Mouse (Mus musculus): Measurements from ENCODE around the gene Itpa. TPM values are rescaled to one million over a fixed set of nuclear protein-coding genes. Genes with fewer than 3 reads are reported as not detected.

Gene Itpa
- total RNA-seq, 1 experiment from 2014 or later, result 23.4 TPM

DNA sequence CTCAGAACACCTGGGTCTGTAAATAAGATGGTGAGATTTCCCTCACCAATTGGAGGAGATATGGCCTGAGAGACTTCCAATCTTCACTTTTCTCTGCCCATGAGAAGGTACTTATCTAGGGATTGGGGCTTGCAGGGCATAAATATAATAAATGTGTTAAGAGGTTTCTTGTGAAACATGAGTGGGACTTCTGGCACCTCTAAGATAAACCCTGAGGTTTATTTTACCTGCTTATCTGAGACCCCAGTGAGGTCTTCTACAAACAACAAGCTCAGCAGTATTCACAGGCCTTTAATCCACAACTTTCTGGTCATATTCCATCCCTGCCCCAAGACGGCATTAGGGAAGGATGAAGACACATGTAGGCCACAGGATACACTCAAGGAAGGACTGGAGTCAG is 13.7 kb upstream of the Itpa start:
- ATAC-seq (ENCODE audit: extremely low read depth, insufficient number of reproducible peaks, low FRiP score, poor library complexity, severe bottlenecking), result no peak

DNA sequence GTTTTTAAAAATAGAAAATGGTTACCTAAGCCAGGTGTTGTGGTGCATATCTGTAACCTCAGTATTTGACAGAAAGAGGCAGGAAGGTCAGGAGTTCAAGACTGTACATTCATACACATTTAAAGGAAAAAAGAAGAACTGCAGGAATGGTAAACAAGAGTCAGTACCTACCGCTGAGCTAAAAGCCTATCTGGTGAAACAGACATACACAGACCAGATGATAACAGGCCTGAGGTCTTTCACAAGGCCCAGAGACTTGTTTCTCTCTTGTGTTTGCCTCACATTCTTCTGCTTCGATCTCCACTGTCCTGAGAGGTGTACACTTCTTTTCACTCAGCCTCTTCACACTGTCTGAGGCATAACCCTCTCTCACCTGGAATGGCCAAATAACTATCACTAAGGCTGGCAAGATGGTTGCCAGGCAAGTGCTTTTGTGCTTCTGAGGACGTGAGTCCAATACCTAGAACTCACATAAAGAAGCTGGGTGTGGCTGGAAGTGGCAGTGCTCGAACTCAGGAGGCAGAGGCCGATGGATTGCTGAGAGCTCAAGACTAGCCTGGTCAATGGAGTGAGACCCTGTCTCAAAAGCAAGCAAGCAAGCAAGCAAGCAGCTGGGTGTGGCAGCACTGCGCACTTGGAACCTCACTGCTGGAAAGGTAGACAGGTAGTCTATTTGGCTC is 11.6 kb upstream of the Itpa start:
- ATAC-seq (ENCODE audit: extremely low read depth, insufficient number of reproducible peaks, low FRiP score, poor library complexity, severe bottlenecking), result no peak

DNA sequence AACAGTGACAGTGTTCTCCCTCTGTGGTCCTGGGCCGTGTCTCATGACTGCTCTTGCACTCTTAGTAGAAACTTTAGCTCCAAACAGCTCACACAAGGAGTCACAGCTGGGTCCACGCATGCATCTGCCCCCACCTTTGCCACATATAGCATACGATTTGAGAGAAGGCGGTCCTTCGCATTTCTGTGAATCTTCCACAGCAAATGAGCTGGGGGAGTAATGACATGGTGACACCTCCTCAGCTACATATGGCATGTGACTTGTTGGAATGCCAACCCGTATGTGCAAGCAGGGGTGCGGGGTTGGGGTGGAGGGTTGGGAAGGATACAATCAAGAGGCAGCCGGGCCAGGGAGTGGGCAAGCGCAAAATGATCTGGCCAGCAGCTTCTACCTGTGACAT is 10.9 kb upstream of the Itpa start:
- ATAC-seq (ENCODE audit: extremely low read depth, insufficient number of reproducible peaks, low FRiP score, poor library complexity, severe bottlenecking), result no peak

DNA sequence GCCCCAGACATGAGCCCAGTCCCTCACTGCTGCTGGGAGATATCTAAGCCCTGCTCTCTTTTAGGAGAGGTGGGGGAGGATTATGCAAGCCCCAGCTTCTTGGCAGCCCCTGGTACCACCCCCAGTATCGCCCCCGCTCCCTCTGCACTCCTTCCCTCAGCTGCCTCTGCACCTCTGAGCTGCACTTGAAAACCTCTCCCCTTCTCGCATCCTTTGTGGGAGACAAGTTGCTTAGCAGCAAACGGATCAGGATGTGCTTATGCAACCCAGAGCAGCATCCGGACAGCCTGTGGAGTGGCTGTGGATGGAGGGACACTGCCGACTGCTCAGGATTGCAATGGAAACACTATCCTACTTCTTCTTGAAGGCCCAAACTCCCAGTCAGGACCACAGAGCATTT is 9.9 kb upstream of the Itpa start:
- no peak for ATAC-seq (ENCODE audit: extremely low read depth, insufficient number of reproducible peaks, low FRiP score, poor library complexity, severe bottlenecking)

DNA sequence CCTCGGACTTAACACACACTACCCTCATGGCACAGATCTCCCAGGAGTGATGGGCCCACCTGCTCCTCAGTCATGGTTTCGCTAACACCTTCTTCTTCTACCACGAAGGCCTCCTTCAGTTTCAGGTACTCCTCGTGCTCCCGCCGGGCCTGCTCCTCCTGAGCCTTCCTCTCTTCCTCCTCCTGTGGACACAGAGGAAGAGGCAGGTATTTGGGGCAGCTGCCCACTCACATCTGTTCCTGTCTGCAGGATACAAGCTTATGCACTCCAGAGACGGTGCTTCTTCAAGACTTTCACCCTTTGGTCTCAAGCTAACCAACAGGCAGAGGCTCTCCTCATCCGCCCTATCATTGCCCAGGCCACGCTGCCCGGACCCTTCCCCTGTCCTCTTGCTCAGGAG is 8.9 kb upstream of the Itpa start:
- ATAC-seq (ENCODE audit: extremely low read depth, insufficient number of reproducible peaks, low FRiP score, poor library complexity, severe bottlenecking), result no peak

DNA sequence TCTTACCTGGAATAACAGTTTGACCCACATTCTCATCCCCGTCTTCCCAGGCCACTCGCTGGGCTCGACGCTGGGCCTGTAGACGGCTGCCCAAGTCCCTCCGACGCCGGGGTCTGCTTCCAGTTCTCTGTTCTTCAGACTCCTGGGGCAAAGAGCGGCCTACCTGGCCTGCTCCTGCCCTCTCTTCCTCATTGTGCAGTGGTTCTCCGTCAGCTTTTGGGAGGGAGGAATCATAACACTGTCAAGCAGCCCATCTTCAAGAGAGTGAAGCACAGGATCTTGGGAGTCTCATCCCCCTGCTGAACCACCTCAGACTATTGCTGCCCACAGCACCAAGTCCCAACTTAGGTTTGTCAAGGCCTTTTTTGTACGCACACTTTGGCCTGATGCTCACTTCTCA is 4.1 kb upstream of the Itpa start:
- ATAC-seq (ENCODE audit: extremely low read depth, insufficient number of reproducible peaks, low FRiP score, poor library complexity, severe bottlenecking), result no peak

DNA sequence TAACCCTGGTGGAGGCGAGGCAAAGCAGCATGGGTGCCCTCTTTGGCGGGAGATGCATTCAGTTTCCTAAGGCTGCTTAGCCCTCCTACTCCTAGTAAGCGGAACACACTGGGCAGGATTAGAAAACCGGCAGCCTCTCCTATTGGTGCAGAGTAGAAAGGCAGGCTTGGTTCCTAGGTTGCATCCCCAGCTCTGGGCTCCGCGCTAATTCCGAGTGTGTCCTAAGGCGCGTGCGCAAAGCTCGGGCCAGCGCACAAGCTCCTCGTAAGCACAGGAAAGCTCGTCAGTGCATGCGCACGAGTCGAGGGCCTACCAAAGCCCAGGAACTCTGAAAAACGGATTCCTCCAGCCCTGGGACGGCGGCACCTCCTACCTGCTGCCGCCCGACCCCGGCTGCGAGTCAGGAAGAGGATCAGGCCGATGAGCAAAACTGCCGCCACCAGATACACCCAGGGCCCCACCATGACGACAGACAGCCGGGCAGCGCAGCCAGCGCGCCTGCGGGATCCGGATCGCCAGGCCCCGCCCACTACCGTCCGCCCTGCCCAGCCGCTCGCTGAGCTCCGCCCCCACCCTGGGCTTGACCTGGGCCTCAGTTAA is 3.2 kb upstream of the Itpa start, which contains the start of gene Ddrgk1:
Gene Ddrgk1 (minus strand): TSS at position 558 of the 600 bp plus-strand sequence.
- peak; percentile 59 for ATAC-seq (ENCODE audit: extremely low read depth, insufficient number of reproducible peaks, low FRiP score, poor library complexity, severe bottlenecking)

DNA sequence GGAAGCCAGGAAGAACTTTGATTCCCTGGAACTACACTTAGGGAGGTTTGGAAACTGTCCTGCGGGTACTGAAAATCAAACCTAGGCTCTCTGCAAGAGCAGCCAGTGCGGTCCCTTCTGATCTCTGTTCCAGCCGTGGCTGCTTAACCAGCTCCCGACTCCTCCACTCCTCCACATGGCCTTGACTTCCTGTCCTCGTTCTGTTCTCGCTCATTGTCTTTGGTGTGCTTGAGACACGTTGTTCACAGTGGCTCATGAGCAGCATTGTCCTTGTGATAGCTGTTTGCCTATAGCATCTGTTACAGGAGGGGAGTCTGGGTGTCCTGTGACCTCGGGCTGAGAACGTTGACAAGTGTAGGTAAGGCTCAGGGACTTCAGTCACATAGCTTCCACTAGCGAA is 9.8 kb downstream of the Itpa start:
- ATAC-seq (ENCODE audit: extremely low read depth, insufficient number of reproducible peaks, low FRiP score, poor library complexity, severe bottlenecking), result no peak

DNA sequence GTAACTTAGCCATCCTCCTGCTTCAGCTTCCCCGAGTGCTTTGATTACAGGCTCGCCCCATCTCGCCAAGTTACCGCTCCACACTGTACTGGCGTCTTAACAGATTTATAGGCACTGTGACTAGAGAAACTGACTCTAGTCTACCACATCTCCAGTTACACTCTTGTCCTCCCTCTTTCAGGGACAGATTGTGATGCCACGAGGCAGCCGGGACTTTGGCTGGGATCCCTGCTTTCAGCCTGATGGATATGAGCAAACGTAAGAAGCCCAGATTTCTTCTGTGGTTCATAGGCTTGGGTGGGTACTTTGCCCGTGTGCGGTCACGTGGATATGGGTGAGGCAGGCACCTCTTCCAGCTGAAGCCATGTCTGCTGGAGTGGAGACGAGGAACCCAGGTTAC is 11.7 kb downstream of the Itpa start:
- no peak for ATAC-seq (ENCODE audit: extremely low read depth, insufficient number of reproducible peaks, low FRiP score, poor library complexity, severe bottlenecking)

DNA sequence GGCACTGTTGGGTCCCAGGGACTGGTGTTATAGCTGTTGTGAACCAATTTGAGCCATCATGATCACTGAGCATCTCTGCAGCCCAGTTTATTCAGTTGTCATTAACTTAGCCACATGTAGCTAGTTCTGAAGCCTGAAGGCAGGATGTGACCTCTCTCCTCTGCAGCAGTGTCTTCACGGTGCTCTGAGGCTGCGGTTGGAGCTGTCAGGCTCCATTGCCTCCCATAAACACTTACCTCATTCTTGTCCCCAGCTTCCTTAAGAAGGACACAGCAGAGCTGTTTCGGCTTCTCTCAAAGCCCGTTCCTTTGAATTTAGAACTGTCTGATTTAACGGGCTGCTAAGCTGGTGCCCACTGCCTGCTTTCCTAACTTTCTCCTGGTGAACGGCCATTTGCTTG is 12.5 kb downstream of the Itpa start:
- peak; percentile 42; the same call in 1 of the 2 replicates for ATAC-seq (ENCODE audit: extremely low read depth, insufficient number of reproducible peaks, low FRiP score, poor library complexity, severe bottlenecking)

DNA sequence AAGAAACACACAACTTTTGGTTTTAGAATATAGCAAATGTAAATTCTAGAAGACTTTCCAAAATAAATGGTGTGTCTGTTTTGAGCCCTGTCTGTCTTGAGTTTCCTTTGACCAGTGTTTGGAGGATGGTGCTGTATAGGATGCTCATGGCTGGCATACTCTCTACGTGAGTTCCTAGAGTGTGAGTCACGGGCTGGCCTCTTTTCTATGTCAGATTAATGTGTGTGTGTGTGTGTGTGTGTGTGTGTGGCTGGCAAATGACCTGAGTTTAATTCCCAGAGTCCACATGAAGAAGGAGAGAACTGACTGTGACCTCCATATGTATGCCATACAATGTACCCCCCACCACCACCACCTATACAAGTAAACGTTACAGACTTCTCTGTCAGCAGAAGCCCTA is 14.1 kb downstream of the Itpa start:
- ATAC-seq (ENCODE audit: extremely low read depth, insufficient number of reproducible peaks, low FRiP score, poor library complexity, severe bottlenecking), result no peak

DNA sequence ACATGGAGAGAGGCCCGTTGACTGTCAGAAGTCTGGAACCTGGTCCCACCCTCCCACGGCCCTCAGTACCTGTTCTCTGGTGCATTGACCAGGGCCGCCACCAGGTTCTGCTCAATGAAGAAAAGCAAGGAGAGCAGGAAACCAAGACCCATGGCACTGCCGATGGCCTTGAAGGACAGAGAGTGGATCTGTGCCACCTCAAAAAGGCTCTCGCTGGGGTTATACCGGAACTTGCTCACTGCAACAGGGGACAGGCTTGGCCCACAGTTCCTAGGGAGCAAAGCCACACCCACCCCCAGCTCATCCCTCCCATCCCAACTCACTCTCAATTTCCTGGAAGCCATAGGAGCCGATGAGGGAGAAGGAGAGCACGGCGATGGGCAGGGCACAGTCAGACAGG is 18.0 kb downstream of the Itpa start:
- ATAC-seq (ENCODE audit: extremely low read depth, insufficient number of reproducible peaks, low FRiP score, poor library complexity, severe bottlenecking), result no peak

DNA sequence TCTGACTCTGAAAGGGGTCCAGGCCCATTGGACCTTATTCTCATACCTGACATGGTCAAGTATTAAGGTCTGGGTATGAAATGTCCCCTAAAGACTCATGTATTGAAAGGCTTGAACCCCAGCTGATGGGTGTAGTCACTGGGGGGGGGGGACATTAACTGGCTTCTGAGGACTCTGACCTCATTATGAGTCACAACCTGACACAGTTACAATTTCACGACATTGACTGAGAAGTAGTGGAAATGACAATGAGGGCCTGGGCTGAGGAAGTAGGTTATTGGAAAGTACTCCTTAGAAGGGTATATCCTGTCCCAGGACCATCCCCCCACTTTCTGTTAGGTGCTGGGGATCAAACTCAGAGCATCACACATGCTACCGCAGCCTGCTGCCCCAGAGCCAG is 21.6 kb downstream of the Itpa start:
- no peak for ATAC-seq (ENCODE audit: extremely low read depth, insufficient number of reproducible peaks, low FRiP score, poor library complexity, severe bottlenecking)

DNA sequence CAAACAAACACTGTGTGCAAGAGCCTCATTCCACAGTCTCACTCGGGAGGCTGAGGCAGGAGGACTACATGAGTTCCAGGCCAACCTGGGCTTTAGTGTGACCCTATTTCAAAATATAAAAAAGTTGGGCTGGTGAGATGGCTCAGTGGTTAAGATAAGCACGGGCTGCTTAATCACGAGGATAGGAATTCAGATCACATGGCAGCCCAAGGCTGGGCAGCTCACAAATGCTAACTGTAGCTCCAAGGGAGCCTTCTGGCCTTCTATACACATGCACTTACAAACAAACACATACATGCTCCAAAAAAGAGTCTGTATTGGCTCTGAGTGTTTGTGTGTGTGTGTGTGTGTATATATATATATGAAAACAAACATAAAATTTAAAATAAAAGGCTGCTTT is 26.2 kb downstream of the Itpa start:
- no peak for ATAC-seq (ENCODE audit: extremely low read depth, insufficient number of reproducible peaks, low FRiP score, poor library complexity, severe bottlenecking)

DNA sequence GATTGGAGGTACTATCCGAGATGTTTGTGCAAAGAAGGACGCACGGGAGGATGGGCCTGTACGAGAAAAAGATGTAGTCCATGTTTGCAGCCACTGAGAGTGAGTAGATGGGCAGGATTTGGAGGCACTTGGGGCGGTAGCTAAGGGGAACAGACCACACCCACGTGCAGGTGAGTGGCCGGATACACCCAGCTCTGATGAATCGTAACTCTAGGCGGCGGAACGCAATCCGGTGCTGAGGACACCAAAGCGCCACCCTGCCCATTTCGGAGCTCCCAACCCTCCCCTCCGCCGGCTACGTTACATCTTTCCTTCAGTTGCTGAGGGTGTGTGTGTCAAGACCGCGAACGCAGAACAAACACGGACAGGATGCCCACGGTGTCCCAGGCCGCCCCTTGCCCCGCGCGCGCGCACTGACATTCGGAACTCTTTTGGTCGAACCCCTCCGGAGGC is 29.3 kb downstream of the Itpa start:
- peak; percentile 46; the same call in 1 of the 2 replicates for ATAC-seq (ENCODE audit: extremely low read depth, insufficient number of reproducible peaks, low FRiP score, poor library complexity, severe bottlenecking)

DNA sequence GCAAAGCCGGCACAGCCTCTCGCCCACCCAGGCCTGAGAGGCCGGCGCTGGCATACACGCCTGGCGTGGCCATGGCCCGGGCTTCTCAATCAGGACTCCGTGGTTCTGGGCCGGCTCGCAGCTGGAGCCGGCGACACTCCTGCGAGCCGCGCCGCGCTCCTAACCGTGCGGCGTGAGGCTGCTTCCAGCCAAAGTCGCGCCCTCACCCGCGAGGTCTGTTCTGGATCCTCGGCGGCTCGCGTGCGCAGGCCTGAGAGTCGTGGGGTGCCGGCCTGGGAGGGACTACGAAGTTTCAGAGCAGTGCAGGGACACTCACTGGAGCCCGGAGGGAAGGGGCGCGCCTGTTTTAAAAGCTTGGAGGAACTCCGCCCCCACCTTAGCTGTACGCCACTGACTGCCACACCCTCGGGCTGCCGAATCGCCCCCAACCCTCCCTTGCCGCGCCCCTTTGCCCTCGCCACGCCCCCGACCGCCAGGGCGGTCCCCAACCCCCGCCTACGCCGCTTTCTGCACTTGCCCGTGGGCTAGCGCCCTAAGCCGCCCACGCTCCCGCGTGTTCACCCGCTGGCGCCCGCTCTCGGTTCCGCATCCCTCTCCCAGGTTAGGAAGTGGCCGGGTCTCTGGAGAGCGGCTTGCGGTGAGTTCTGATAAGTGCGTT is 29.9 kb downstream of the Itpa start, which contains the start of gene Slc4a11:
Gene Slc4a11 (minus strand): TSS at position 367 of the 658 bp plus-strand sequence.
- ATAC-seq (ENCODE audit: extremely low read depth, insufficient number of reproducible peaks, low FRiP score, poor library complexity, severe bottlenecking), result peak; percentile 38

DNA sequence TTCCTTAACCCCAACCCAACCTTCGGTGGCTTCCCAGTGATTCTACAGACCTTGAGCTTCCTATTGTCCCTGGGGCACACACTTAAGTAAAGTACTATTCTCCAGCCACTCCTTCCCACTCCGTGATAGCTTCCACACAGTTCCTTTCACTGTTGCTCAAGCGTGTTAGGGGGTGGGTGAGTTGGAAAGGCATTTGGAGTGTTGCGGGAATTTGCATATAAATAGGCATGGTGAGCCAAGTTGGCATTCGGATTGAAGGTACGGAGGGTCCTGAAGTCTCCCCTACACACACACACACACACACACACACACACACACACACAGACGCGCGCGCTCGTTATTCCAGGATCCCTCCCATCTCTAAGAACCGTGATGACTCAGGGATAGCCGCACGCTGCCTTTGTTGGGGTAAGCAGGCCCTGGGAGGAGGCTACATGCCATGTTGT is 30.4 kb downstream of the Itpa start:
- ATAC-seq (ENCODE audit: extremely low read depth, insufficient number of reproducible peaks, low FRiP score, poor library complexity, severe bottlenecking), result no peak

DNA sequence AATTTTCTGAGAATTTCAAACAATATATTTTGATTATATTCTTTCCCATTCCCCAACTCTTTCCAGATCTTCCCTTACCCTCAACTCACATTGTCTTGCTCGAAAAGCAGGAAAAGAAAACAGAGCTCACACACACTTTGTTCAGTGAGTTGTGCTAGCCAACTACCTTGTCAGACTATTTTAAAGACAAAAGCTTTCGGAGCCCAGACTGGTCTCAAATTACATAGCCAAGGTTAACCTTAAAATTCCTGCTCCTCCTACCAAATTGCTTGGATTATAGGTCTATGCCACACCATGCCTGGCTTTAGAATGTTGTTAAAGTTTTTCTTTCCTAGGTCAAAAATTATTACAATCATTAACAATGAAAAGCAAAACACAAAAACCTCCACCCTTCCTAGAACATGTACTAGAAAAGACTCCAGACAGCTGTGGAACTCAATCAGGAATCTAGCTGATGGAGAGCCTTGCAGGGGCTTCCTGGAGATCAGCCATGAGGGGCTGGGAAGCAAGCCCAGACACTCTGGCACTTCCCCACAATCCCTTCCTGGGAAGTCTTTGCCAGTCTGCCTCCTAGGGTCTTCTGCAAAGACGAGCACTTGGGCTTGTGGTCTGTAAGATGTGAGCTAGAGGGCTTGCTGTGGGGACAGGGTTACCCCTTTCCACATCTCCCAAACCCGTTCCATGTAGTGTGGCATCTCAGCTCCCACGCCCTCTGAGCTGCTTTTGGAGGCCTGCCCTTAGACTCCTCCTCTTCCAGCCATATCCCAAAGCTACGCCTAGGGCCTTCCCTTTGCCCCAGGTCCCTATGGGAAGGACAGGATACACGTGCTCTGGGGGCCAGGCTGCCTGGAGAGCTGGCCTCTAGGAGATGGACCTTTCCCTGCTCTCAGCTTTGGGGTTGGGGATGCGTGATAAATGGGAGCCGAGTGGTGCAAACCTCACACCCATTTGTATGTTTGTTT is 36.9 kb downstream of the Itpa start:
- ATAC-seq (ENCODE audit: extremely low read depth, insufficient number of reproducible peaks, low FRiP score, poor library complexity, severe bottlenecking), result no peak

DNA sequence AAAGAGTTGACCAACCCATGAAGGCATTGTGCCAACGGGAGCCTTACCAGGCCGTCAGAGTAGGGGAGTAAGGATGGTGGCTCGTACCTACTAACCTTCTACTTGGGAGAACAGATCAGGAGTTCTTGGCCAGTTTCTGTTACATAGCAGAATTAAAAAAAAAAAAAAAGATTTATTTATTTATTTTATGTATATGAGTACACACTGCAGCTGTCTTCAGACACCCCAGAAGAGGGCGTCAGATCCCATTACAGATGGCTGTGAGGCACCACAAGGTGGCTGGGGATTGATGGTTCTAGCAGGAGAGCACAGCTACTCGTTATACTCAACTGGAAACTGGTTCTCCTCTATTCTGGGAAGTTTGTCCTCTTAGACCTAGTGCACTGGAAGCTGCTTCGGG is 37.8 kb downstream of the Itpa start:
- no peak for ATAC-seq (ENCODE audit: extremely low read depth, insufficient number of reproducible peaks, low FRiP score, poor library complexity, severe bottlenecking)
